Mouse (Mus musculus) liver, adult 2 months (tissue): Measurements from ENCODE around the gene Swt1. TPM values are rescaled to one million over a fixed set of nuclear protein-coding genes. Genes with fewer than 3 reads are reported as not detected.
"Not testable (repeated sequence)": the region's sequence is repeated elsewhere in the genome, so short reads cannot be mapped to it uniquely, and the experiment has no call there.

ENCODE experiments used
- DNase-seq: peaks from one replicate; pipeline ENCODE4 v3.0.0-alpha.2; 2011; ENCODE audit warnings: low read depth, low spot score; ENCODE audit errors: extremely low read depth
- H3K27ac ChIP-seq: fragments of 200-500 bp; replicated peaks from 2 replicates; pipeline ENCODE4 v1.5.1; 2012; ENCODE audit warnings: low read depth, mild to moderate bottlenecking, control low read depth, inconsistent platforms, low read length; ENCODE audit not compliant: insufficient read depth
- H3K27me3 ChIP-seq: fragments of 200-500 bp; 2 replicates; pipeline ENCODE4 v1.6.1; 2012; ENCODE audit warnings: mild to moderate bottlenecking, moderate library complexity, low read length, inconsistent platforms; ENCODE audit not compliant: control insufficient read depth, insufficient read depth
- H3K36me3 ChIP-seq: fragments of 200-500 bp; 2 replicates; pipeline ENCODE4 v1.6.1; 2012; ENCODE audit warnings: low read length, inconsistent platforms; ENCODE audit not compliant: control insufficient read depth, insufficient read depth
- H3K4me1 ChIP-seq: fragments of 200-500 bp; 2 replicates; pipeline ENCODE4 v1.6.1; 2011; ENCODE audit warnings: low read length; ENCODE audit not compliant: control insufficient read depth, insufficient read depth
- H3K4me3 ChIP-seq: fragments of 200-500 bp; 2 replicates; pipeline ENCODE4 v1.5.1; 2011; ENCODE audit warnings: low read depth, mild to moderate bottlenecking, control low read depth, low read length, moderate library complexity; ENCODE audit not compliant: insufficient read depth
- H3K79me2 ChIP-seq: fragments of 200-500 bp; 2 replicates; pipeline ENCODE4 v1.6.1; 2012; ENCODE audit warnings: inconsistent platforms, mild to moderate bottlenecking, low read length, moderate library complexity; ENCODE audit not compliant: control insufficient read depth, insufficient read depth
- H3K9ac ChIP-seq: fragments of 200-500 bp; 2 replicates; pipeline ENCODE4 v1.6.1; 2012; ENCODE audit warnings: low read depth, mild to moderate bottlenecking, control low read depth, inconsistent platforms, low read length
- CTCF ChIP-seq: fragments of 200-500 bp; IDR thresholded peaks from 2 replicates; pipeline ENCODE4 v1.5.1; 2011; ENCODE audit warnings: low read depth, low read length, control low read depth
- POLR2A ChIP-seq: fragments of 200-500 bp; IDR thresholded peaks from 2 replicates; pipeline ENCODE4 v1.6.1; 2011; ENCODE audit warnings: low read length, control low read depth; ENCODE audit not compliant: insufficient read depth; ENCODE audit errors: extremely low read depth
- WGBS: fragments of 180-500 bp; shearing (Covaris S2); methylation state at CpG from one replicate; pipeline ENCODE4 v1.1.7; 2018; 5-methylcytosine and 5-hydroxymethylcytosine counted together
- polyA plus RNA-seq: library from polyadenylated mRNA; depleted of rRNA; stranded (reverse); fragments of >200 nt; gene quantifications from 2 replicates; pipeline ENCODE4 v1.2.3, GENCODE M21; 2012
- total RNA-seq: library from RNA; depleted of rRNA; stranded (reverse); fragments of >200 nt; gene quantifications from 2 replicates; pipeline ENCODE4 v1.2.3, GENCODE M21; 2014

Swt1 gene
- total and polyA plus RNA-seq, 2 experiments: 2.5 to 20.2 TPM

- Histone ChIP-seq H3K4me3 (no peak overlapping the region), H3K27me3 (no peaks in the 10 kb centered on the region), H3K36me3 (peaks cover 63% of the 10 kb centered on the region), H3K27ac (no peak overlapping the region), H3K4me1 (no peaks in the 10 kb centered on the region), H3K79me2 (no peaks in the 10 kb centered on the region), H3K9ac (no peak overlapping the region)
- TF ChIP-seq CTCF (no peak), POLR2A (no peak)
- DNase-seq: no peak
- 82% methylated on average over 8 of the region's 8 CpGs for WGBS
These were observed 61.2 kb downstream of the Swt1 start for GRCm38 (mm10) chr1:151366944-151367605.

- WGBS: 92% methylated on average over 3 of the region's 3 CpGs
- TF ChIP-seq CTCF (no peak), POLR2A (no peak)
- H3K27me3 ChIP-seq: no peaks in the 10 kb centered on the region
These were observed 68.9 kb downstream of the Swt1 start for GRCm38 (mm10) chr1:151359374-151359773.

GRCm38 (mm10) chr1:151355994-151356393 lies 72.3 kb downstream of the Swt1 start:
- 49% methylated on average over 5 of the region's 5 CpGs for WGBS
- Histone ChIP-seq H3K27me3 (no peaks in the 10 kb centered on the region), H3K4me1 (no peaks in the 10 kb centered on the region)

More at GRCm38 (mm10) chr1:151359374-151359773, 68.9 kb downstream of the Swt1 start:
- Histone ChIP-seq H3K27ac (no peak overlapping the region), H3K36me3 (peaks cover 82% of the 10 kb centered on the region), H3K79me2 (no peaks in the 10 kb centered on the region; the same call in 1 of the 2 replicates), H3K4me3 (no peak overlapping the region), H3K9ac (no peak overlapping the region), H3K4me1 (no peaks in the 10 kb centered on the region)
- DNase-seq: no peak

GRCm38 (mm10) chr1:151352911-151353310 lies 75.3 kb downstream of the Swt1 start:
- Histone ChIP-seq H3K27me3 (no peaks in the 10 kb centered on the region), H3K36me3 (peaks cover 77% of the 10 kb centered on the region), H3K4me1 (peaks cover 6% of the 10 kb centered on the region), H3K27ac (no peak overlapping the region), H3K9ac (no peak overlapping the region), H3K79me2 (peaks cover 25% of the 10 kb centered on the region; the same call in 1 of the 2 replicates), H3K4me3 (no peak overlapping the region)
- TF ChIP-seq POLR2A (no peak), CTCF (peak; percentile 18; the same call in 1 of the 2 replicates)
- 71% methylated on average over 2 of the region's 2 CpGs for WGBS
- peak; percentile 48 for DNase-seq

More at GRCm38 (mm10) chr1:151355994-151356393, 72.3 kb downstream of the Swt1 start:
- TF ChIP-seq CTCF (no peak), POLR2A (no peak)
- Histone ChIP-seq H3K79me2 (peaks cover 10% of the 10 kb centered on the region; the same call in 1 of the 2 replicates), H3K9ac (no peak overlapping the region), H3K27ac (no peak overlapping the region), H3K4me3 (no peak overlapping the region), H3K36me3 (peaks cover 88% of the 10 kb centered on the region)
- peak; percentile 50 for DNase-seq

- not testable (repeated sequence) for H3K9ac ChIP-seq, H3K27me3 ChIP-seq, H3K27ac ChIP-seq, H3K4me3 ChIP-seq, DNase-seq
- Histone ChIP-seq H3K79me2 (peaks cover 37% of the 10 kb centered on the region; the same call in 1 of the 2 replicates), H3K36me3 (peaks cover 37% of the 10 kb centered on the region), H3K4me1 (peaks cover 13% of the 10 kb centered on the region)
- WGBS: 45% methylated on average over 4 of the region's 4 CpGs
These were observed 80.0 kb downstream of the Swt1 start for GRCm38 (mm10) chr1:151348293-151348692.

GRCm38 (mm10) chr1:151346681-151347127 lies 81.6 kb downstream of the Swt1 start:
- Histone ChIP-seq H3K27me3 (no peaks in the 10 kb centered on the region), H3K9ac (peak overlapping the region; percentile 25; the same call in 1 of the 2 replicates), H3K4me3 (peak overlapping the region; percentile 35), H3K27ac (no peak overlapping the region), H3K36me3 (peaks cover 21% of the 10 kb centered on the region), H3K4me1 (peaks cover 17% of the 10 kb centered on the region), H3K79me2 (peaks cover 36% of the 10 kb centered on the region; the same call in 1 of the 2 replicates)
- TF ChIP-seq POLR2A: no peak
- no peak for TF ChIP-seq CTCF
- no peak for DNase-seq
- 37% methylated on average over 6 of the region's 6 CpGs for WGBS
